ENCODE assay signal across 8 mouse cellular contexts in genomic region chr14:20378313-20379061, GRCm38 (mm10). TPM values are rescaled to one million over a fixed set of nuclear protein-coding genes. Genes with fewer than 3 reads are reported as not detected.
A peak's percentile ranks its signal among the peaks of the same experiment; 100 is the strongest.
DNase-seq lines count a peak whose midpoint lies in the region; ATAC-seq and TF ChIP-seq lines count a peak whose summit lies in the region.

No protein-coding gene starts in this region.

- no peak overlapping the region for H3K4me3 ChIP-seq in kidney, postnatal 0 days (replicated peaks; ENCODE audit: low read depth, low read length)
- no peak overlapping the region for H3K4me3 ChIP-seq in stomach, postnatal 0 days (ENCODE audit: low read depth, low read length)

- H3K4me2 ChIP-seq in kidney, postnatal 0 days (ENCODE audit: low read length), result no peak overlapping the region
- H3K4me2 ChIP-seq in stomach, postnatal 0 days (replicated peaks; ENCODE audit: low read depth), result no peak overlapping the region

- peak; percentile 71 for TF ChIP-seq CTCF in kidney, postnatal 0 days (IDR thresholded peaks at IDR 0.05; ENCODE audit: low read depth)
- peak; percentile 79 for TF ChIP-seq CTCF in stomach, postnatal 0 days (IDR thresholded peaks at IDR 0.05; ENCODE audit: low read depth)

- ATAC-seq in kidney, postnatal 0 days (replicated peaks; ENCODE audit: low FRiP score, low read depth), result peak; percentile 66
- peak; percentile 99 for ATAC-seq in megakaryocyte, adult 5-6 weeks (ENCODE audit: poor library complexity, severe bottlenecking)
- peak; percentile 92 for ATAC-seq in stomach, postnatal 0 days (ENCODE audit: low FRiP score, low TSS enrichment)

- H3K27me3 ChIP-seq in kidney, postnatal 0 days (ENCODE audit: insufficient read depth, low read length), result no peaks in the 10 kb centered on the region
- no peaks in the 10 kb centered on the region for H3K27me3 ChIP-seq in stomach, postnatal 0 days (ENCODE audit: control insufficient read depth, insufficient read depth, low read length)

- 37% methylated on average over 13 of the region's 13 CpGs for WGBS in kidney, postnatal 0 days
- 37% methylated on average over 13 of the region's 13 CpGs for WGBS in stomach, postnatal 0 days

- H3K9ac ChIP-seq in kidney, postnatal 0 days (ENCODE audit: low read depth, low read length), result no peak overlapping the region
- no peak overlapping the region for H3K9ac ChIP-seq in stomach, postnatal 0 days (ENCODE audit: low read length)

- TF ChIP-seq EP300 in stomach, postnatal 0 days (optimal IDR thresholded peaks at IDR 0.05), result no peak

- H3K4me1 ChIP-seq in kidney, postnatal 0 days (replicated peaks; ENCODE audit: insufficient read depth, low read length), result no peaks in the 10 kb centered on the region
- H3K4me1 ChIP-seq in stomach, postnatal 0 days (replicated peaks; ENCODE audit: control insufficient read depth, insufficient read depth), result no peaks in the 10 kb centered on the region

- H3K27ac ChIP-seq in kidney, postnatal 0 days, result no peak overlapping the region
- no peak overlapping the region for H3K27ac ChIP-seq in stomach, postnatal 0 days (replicated peaks)

- H3K36me3 ChIP-seq in kidney, postnatal 0 days (ENCODE audit: insufficient read depth, low read length), result peaks cover 30% of the 10 kb centered on the region
- H3K36me3 ChIP-seq in stomach, postnatal 0 days (ENCODE audit: control insufficient read depth, insufficient read depth, low read length), result peaks cover 6% of the 10 kb centered on the region; the same call in 1 of the 2 replicates

- H3K9me3 ChIP-seq in kidney, postnatal 0 days (replicated peaks; ENCODE audit: low read length), result no peaks in the 10 kb centered on the region
- no peaks in the 10 kb centered on the region for H3K9me3 ChIP-seq in stomach, postnatal 0 days (ENCODE audit: control insufficient read depth, low read length)

- DNase-seq in ovary, postnatal 14 days (ENCODE audit: low spot score), result peak; percentile 26
- DNase-seq in ovary, adult 18-20 months (ENCODE audit: low spot score), result no peak
- peak; percentile 32 for DNase-seq in cerebellum, adult 11-12 months
- DNase-seq in heart, adult 8-10 months (ENCODE audit: low spot score), result peak; percentile 26
- peak; percentile 75 for DNase-seq in kidney, postnatal 0 days (ENCODE audit: low spot score)
- DNase-seq in stomach, postnatal 0 days (ENCODE audit: low spot score), result peak; percentile 71
- no peak for DNase-seq in frontal cortex, postnatal 25 days (ENCODE audit: low spot score in 2 of 2)

RNA-seq across cellular contexts. Expression of gene Dnajc9, which starts 10.2 kb away (rescaled TPM):
- 10 to 100 TPM; 10.7 to 13.7 (median 12.1) TPM for total RNA-seq in heart, adult 8-10 months (2022)
- 91.4 and 105 TPM in 2 replicates for polyA plus RNA-seq in kidney, postnatal 0 days (2015; fragmentation: Nextera tagmentation; extraction: Ambion mirVana)
- 52.3 and 53.9 TPM in 2 replicates for total RNA-seq in megakaryocyte, adult 5-6 weeks (2015)
- total RNA-seq in megakaryocyte, adult 5-6 weeks (2017), result 170 and 172 TPM in 2 replicates
- 41.7 and 42.7 TPM in 2 replicates for polyA plus RNA-seq in stomach, postnatal 0 days (2015; fragmentation: Nextera tagmentation; extraction: Ambion mirVana)

RNA-seq across cellular contexts. Expression of gene Mrps16, which starts 14.9 kb away (rescaled TPM):
- total RNA-seq in heart, adult 8-10 months (2022), result 10 to 100 TPM; 75.0 to 83.1 (median 78.0) TPM
- 111 and 115 TPM in 2 replicates for polyA plus RNA-seq in kidney, postnatal 0 days (2015; fragmentation: Nextera tagmentation; extraction: Ambion mirVana)
- total RNA-seq in megakaryocyte, adult 5-6 weeks (2015), result 60.7 and 78.0 TPM in 2 replicates
- 22.2 and 43.8 TPM in 2 replicates for total RNA-seq in megakaryocyte, adult 5-6 weeks (2017)
- 65.0 and 77.4 TPM in 2 replicates for polyA plus RNA-seq in stomach, postnatal 0 days (2015; fragmentation: Nextera tagmentation; extraction: Ambion mirVana)

RNA-seq across cellular contexts. Expression of gene Fam149b, which starts 30.5 kb away (rescaled TPM):
- total RNA-seq in heart, adult 8-10 months (2022), result 10 to 100 TPM; 30.1 to 32.7 (median 30.5) TPM
- polyA plus RNA-seq in kidney, postnatal 0 days (2015; fragmentation: Nextera tagmentation; extraction: Ambion mirVana), result 24.0 and 24.3 TPM in 2 replicates
- 22.1 and 23.9 TPM in 2 replicates for total RNA-seq in megakaryocyte, adult 5-6 weeks (2015)
- 22.4 and 25.9 TPM in 2 replicates for total RNA-seq in megakaryocyte, adult 5-6 weeks (2017)
- 13.5 and 14.8 TPM in 2 replicates for polyA plus RNA-seq in stomach, postnatal 0 days (2015; fragmentation: Nextera tagmentation; extraction: Ambion mirVana)

RNA-seq across cellular contexts. Expression of gene Ecd, which starts 30.6 kb away (rescaled TPM):
- 10 to 100 TPM; 38.3 to 42.0 (median 39.9) TPM for total RNA-seq in heart, adult 8-10 months (2022)
- polyA plus RNA-seq in kidney, postnatal 0 days (2015; fragmentation: Nextera tagmentation; extraction: Ambion mirVana), result 32.8 and 37.9 TPM in 2 replicates
- 22.5 and 24.4 TPM in 2 replicates for total RNA-seq in megakaryocyte, adult 5-6 weeks (2015)
- 35.9 and 39.0 TPM in 2 replicates for total RNA-seq in megakaryocyte, adult 5-6 weeks (2017)
- 21.5 and 23.4 TPM in 2 replicates for polyA plus RNA-seq in stomach, postnatal 0 days (2015; fragmentation: Nextera tagmentation; extraction: Ambion mirVana)

Comparison
In these comparisons a context has a peak if more than half of its experiments do, and no peak if none do; other contexts are left out.
1. DNase-seq: peak in ovary, postnatal 14 days (single experiment), cerebellum, adult 11-12 months (single experiment), heart, adult 8-10 months (single experiment), kidney, postnatal 0 days (single experiment) and stomach, postnatal 0 days (single experiment); none in ovary, adult 18-20 months (single experiment) and frontal cortex, postnatal 25 days (0 of 2).
2. Peak in every context shown above with its lines, with median percentiles within 50 percentile points of each other: ATAC-seq.